Mouse (Mus musculus) liver, embryonic 14.5 days (tissue): ENCODE measurements around the gene Cd83. TPM values are rescaled to one million over a fixed set of nuclear protein-coding genes. Genes with fewer than 3 reads are reported as not detected.

Experiments
- ATAC-seq: fragments of 200-750 bp; cut with Nextera tagmentation; 2 replicates; pipeline ENCODE4 v1.8.0; 2017; ENCODE audit warnings: moderate number of reproducible peaks, mild to moderate bottlenecking, moderate library complexity; ENCODE audit not compliant: insufficient read depth
- DNase-seq, 3 experiments: peaks; one replicate each; pipeline ENCODE4 v3.0.0-alpha.2; 2012 to 2013; ENCODE audit warnings: low read depth in 3 of 3, low spot score in 3 of 3
- H3K27ac ChIP-seq: fragments of 300-500 bp; sonication (generic); 2 replicates; pipeline ENCODE4 v1.5.1; 2014; ENCODE audit warnings: moderate library complexity, mild to moderate bottlenecking, control low read depth, inconsistent platforms
- H3K27me3 ChIP-seq: fragments of 300-500 bp; sonication (generic); 2 replicates; pipeline ENCODE4 v1.6.1; 2014; ENCODE audit warnings: mild to moderate bottlenecking, low read length, moderate library complexity; ENCODE audit not compliant: control insufficient read depth, insufficient read depth
- H3K36me3 ChIP-seq: fragments of 300-500 bp; sonication (generic); replicated peaks from 2 replicates; pipeline ENCODE4 v1.6.1; 2014; ENCODE audit warnings: low read depth; ENCODE audit not compliant: control insufficient read depth, insufficient read depth
- H3K4me1 ChIP-seq, 2 experiments: fragments of 200-500 bp in 1 of 2; fragments of 300-500 bp in 1 of 2; sonication (generic) in 1 of 2; replicated peaks; 2 replicates each; pipeline ENCODE4 v1.6.1; 2012 to 2014; ENCODE audit warnings: antibody characterized with exemption in 1 of 2, inconsistent platforms in 1 of 2, low read length in 1 of 2; ENCODE audit not compliant: control insufficient read depth in 2 of 2, insufficient read depth in 2 of 2
- H3K4me2 ChIP-seq: fragments of 300-500 bp; sonication (generic); 2 replicates; pipeline ENCODE4 v1.6.1; 2014; ENCODE audit warnings: low read depth, mild to moderate bottlenecking, control low read depth, moderate library complexity
- H3K4me3 ChIP-seq, 2 experiments: fragments of 200-500 bp in 1 of 2; fragments of 300-500 bp in 1 of 2; sonication (generic) in 1 of 2; 2 replicates each; pipeline ENCODE4 v1.5.1; 2012 to 2014; ENCODE audit warnings: low read depth in 2 of 2, low read length in 2 of 2, mild to moderate bottlenecking in 2 of 2, control low read depth in 1 of 2, inconsistent platforms in 1 of 2, moderate library complexity in 1 of 2; ENCODE audit not compliant: insufficient read depth in 1 of 2
- H3K9ac ChIP-seq: fragments of 300-500 bp; sonication (generic); replicated peaks from 2 replicates; pipeline ENCODE4 v1.6.1; 2014; ENCODE audit warnings: mild to moderate bottlenecking, control low read depth, moderate library complexity
- H3K9me3 ChIP-seq: fragments of 300-500 bp; sonication (generic); 2 replicates; pipeline ENCODE4 v1.6.1; 2016; ENCODE audit warnings: low read length, mixed read lengths; ENCODE audit not compliant: control insufficient read depth
- CTCF ChIP-seq: IDR thresholded peaks from 2 replicates; pipeline ENCODE4 v1.5.1; 2016; ENCODE audit warnings: antibody characterized with exemption, low read depth, control low read depth
- EP300 ChIP-seq: IDR thresholded peaks from 2 replicates; pipeline ENCODE4 v1.6.1; 2016; ENCODE audit warnings: antibody characterized with exemption, low read depth
- WGBS: fragments of 180-500 bp; shearing (Covaris S2); extraction: QIAGEN DNeasy Blood & Tissue Kit; methylation state at CpG from one replicate; pipeline ENCODE4 v1.1.7; 2014; ENCODE audit not compliant: insufficient replicate concordance; 5-methylcytosine and 5-hydroxymethylcytosine counted together
- polyA plus RNA-seq, 2 experiments: library from polyadenylated mRNA; depleted of rRNA in 1 of 2; stranded (reverse) in 1 of 2; unstranded in 1 of 2; fragments of >200 nt; fragmentation: Nextera tagmentation in 1 of 2; extraction: Ambion mirVana in 1 of 2; gene quantifications; 2 replicates each; pipeline versions ENCODE4 v1.2.1 to v1.2.3; 2012 to 2014

The Cd83 gene
- polyA plus RNA-seq, 2 experiments: 0.37 to 0.67 TPM

- TF ChIP-seq CTCF (no peak), EP300 (no peak)
- no peak for ATAC-seq
- WGBS: 32% methylated on average over 3 of the region's 3 CpGs
These were observed 34.3 kb upstream of the Cd83 start for GRCm38 (mm10) chr13:43750301-43750700.

DNA sequence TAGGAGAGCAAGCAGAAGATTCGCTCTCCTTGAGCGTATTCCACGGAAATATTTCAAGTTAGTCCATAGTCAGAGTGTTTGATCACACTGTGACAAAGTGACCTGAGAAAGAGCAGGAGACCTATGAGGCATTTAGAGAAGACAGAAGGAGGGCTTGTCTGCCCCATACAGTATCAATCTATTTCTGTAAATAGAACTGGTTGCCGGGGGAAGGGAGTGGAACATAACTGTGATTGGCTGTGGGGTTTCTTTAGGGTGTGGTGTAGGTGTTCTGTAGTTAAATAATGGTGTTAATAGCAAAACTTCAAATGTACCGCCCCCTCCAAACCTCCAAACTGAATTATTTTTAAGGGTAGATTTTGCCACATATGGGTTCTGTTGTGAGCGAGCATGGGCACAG lies 33.6 kb upstream of the Cd83 start:
- Histone ChIP-seq H3K4me2 (no peak overlapping the region), H3K9me3 (no peaks in the 10 kb centered on the region), H3K36me3 (no peaks in the 10 kb centered on the region), H3K27me3 (no peaks in the 10 kb centered on the region), H3K27ac (no peak overlapping the region), H3K9ac (no peak overlapping the region), H3K4me1 (no peaks in the 10 kb centered on the region), H3K4me3 (no peak overlapping the region)
- ATAC-seq (no peak), DNase-seq (no peak)
- no peak for TF ChIP-seq EP300
- no peak for TF ChIP-seq CTCF
- WGBS: 71% methylated on average over 6 of the region's 6 CpGs

More at GRCm38 (mm10) chr13:43750301-43750700, 34.3 kb upstream of the Cd83 start:
- Histone ChIP-seq H3K36me3 (no peaks in the 10 kb centered on the region), H3K4me1 (no peaks in the 10 kb centered on the region), H3K4me2 (no peak overlapping the region), H3K27me3 (no peaks in the 10 kb centered on the region), H3K9ac (no peak overlapping the region), H3K27ac (no peak overlapping the region), H3K9me3 (no peaks in the 10 kb centered on the region), H3K4me3 (no peak overlapping the region)
- no peak for DNase-seq

- WGBS: 48% methylated on average over 7 of the region's 7 CpGs
- no peak overlapping the region for H3K4me3 ChIP-seq
- H3K27me3 ChIP-seq: no peaks in the 10 kb centered on the region
- no peak overlapping the region for H3K9ac ChIP-seq
- no peak for ATAC-seq
- DNase-seq: no peak
- H3K9me3 ChIP-seq: no peaks in the 10 kb centered on the region
- no peaks in the 10 kb centered on the region for H3K4me1 ChIP-seq
- no peaks in the 10 kb centered on the region for H3K36me3 ChIP-seq
- TF ChIP-seq CTCF (no peak), EP300 (no peak)
- H3K27ac ChIP-seq: no peak overlapping the region
- no peak overlapping the region for H3K4me2 ChIP-seq
These were observed 32.2 kb upstream of the Cd83 start for GRCm38 (mm10) chr13:43752407-43752806.

- WGBS: 58% methylated on average over 9 of the region's 9 CpGs
- Histone ChIP-seq H3K9ac (no peak overlapping the region), H3K4me2 (no peak overlapping the region), H3K4me1 (no peaks in the 10 kb centered on the region), H3K36me3 (no peaks in the 10 kb centered on the region), H3K27me3 (no peaks in the 10 kb centered on the region), H3K27ac (no peak overlapping the region), H3K9me3 (no peaks in the 10 kb centered on the region), H3K4me3 (no peak overlapping the region)
- DNase-seq (no peak), ATAC-seq (no peak)
- TF ChIP-seq CTCF: no peak
- TF ChIP-seq EP300: no peak
These were observed 30.9 kb upstream of the Cd83 start for GRCm38 (mm10) chr13:43753652-43754051.

DNA sequence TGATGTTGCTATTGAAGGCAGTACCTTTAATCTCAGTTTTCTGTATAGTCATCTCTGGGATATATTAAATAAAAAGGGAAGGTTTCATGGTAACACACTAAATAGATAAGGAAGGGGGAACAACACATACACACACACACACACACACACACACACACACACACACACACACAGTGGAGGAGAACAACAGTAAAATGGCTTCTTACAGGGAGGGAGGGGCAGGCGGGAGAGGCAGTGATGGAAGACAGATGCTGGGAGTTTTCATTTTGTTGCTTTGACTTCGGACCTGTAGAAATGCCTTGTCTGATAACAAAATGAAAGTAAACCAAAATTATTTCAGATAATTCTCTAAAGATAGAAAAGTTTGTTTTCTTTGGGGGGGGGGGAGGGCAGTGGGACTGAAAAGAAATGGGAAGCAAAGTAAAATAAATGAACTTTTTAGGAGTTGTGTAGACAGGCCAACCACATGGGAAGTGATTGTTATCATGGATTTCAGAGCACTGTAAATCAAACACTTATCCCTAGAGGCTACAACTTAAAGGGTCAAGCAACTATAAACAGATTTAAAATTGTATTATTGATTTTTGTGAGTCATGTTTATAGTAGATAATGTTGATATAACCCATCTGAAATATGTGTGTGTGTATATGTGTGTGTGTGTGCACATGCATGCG lies 30.0 kb upstream of the Cd83 start:
- Histone ChIP-seq H3K4me3 (no peak overlapping the region), H3K4me1 (no peaks in the 10 kb centered on the region), H3K4me2 (no peak overlapping the region), H3K27ac (no peak overlapping the region), H3K36me3 (no peaks in the 10 kb centered on the region), H3K27me3 (no peaks in the 10 kb centered on the region), H3K9me3 (no peaks in the 10 kb centered on the region), H3K9ac (no peak overlapping the region)
- whole genome bisulfite sequencing: 63% methylated on average over 3 of the region's 3 CpGs
- ATAC-seq (no peak), DNase-seq (no peak)
- TF ChIP-seq CTCF: no peak
- TF ChIP-seq EP300: no peak
